Mouse (Mus musculus): ENCODE results near the gene Eif2b1.

Eif2b1 gene

DNA sequence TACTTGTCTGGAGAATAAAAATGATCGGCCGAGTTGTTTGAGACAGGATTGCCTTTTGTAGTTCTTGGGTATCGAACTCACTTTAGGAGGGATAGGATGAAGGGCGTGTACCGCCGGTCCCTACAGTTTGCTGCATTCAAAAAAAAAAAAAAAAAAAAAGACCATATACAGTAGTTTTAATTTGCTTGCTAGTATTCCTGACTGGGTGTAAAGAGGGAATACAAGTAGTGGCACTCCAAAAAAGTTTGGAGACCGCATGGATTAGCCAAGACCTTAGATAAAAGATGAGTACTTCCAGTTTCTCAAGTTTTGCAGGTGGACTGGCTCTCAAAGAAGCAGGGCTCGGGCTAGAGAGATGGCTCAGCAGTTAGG lies 37.3 kb downstream of the Eif2b1 start:
- DNase-seq, result no peak

DNA sequence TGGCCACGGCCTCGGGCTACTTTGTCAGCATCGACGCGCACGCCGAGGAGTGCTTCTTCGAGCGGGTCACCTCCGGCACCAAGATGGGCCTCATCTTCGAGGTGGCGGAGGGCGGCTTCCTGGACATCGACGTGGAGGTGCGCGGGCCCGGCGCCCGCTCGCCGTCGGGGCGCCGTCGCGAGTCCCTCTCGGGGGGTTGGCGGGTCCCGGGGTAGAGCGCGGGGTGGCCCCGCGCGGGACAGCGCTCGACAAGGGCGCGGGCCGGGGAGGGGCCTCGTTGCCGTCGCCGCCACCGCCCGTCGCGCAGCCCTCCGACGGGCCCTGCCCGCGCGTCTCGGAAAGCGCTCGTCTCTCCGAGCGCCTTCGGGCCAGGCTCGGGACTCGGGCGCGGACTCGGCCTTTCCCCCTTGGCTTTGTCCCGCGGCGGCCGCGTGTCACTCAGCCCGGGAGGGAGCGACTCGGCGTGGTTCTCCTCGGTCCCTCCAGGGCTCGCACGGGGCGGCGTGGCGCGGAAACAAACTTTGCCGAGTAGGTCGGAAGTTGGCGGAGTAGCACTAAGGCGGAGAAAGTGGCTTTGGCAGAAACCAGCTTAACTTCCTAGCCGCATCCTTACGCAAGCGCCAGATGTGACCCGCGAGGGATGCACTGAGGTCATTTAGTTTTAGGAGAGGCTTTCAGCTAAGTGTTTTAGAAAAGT lies 37.9 kb downstream of the Eif2b1 start:
- DNase-seq, result peak; percentile 74 to 90

DNA sequence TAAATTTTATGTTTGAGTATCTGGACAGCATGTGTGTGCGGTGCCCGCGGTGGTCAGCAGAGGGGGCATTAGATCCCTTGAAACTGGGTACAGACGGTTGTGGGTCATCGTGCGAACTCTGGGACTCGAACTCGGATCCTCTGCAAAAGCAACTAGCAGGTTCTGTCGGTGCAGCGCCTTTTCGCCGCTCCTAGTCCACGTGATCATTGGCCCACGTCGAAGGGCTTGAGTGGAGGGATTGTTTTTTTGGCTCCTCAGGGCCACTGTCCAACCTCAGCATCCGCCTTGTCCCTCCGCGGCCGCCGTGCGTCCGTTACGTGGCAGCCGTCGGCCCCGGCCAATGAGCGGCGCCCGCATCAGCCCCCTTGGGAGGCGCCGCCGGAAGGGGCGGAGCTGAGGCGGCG lies 38.5 kb downstream of the Eif2b1 start, which contains the start of gene Tmed2:
Tmed2 (plus strand) TSS at position 313 of the 404 bp plus-strand sequence.
- peak; percentile 95 to 99 for DNase-seq

DNA sequence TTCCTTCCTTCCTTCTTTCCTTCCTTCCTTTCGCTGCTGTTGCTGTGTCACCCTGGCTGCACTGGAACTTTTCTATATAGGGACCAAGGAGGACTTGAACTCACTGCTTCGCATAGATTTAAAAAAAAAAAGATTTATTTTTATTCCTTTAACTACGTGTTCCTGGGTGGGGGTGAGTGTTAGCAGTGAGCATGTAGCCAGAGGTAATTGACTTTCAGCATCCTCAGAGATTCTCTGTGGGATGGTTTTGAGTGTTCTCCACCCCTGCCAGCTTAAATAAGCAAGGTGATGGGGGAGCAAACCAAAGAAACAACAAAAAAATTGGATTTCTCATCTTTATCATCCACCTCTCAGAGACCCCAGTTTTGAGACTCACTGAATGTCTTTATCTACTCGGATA lies 39.0 kb downstream of the Eif2b1 start:
- no peak for DNase-seq

DNA sequence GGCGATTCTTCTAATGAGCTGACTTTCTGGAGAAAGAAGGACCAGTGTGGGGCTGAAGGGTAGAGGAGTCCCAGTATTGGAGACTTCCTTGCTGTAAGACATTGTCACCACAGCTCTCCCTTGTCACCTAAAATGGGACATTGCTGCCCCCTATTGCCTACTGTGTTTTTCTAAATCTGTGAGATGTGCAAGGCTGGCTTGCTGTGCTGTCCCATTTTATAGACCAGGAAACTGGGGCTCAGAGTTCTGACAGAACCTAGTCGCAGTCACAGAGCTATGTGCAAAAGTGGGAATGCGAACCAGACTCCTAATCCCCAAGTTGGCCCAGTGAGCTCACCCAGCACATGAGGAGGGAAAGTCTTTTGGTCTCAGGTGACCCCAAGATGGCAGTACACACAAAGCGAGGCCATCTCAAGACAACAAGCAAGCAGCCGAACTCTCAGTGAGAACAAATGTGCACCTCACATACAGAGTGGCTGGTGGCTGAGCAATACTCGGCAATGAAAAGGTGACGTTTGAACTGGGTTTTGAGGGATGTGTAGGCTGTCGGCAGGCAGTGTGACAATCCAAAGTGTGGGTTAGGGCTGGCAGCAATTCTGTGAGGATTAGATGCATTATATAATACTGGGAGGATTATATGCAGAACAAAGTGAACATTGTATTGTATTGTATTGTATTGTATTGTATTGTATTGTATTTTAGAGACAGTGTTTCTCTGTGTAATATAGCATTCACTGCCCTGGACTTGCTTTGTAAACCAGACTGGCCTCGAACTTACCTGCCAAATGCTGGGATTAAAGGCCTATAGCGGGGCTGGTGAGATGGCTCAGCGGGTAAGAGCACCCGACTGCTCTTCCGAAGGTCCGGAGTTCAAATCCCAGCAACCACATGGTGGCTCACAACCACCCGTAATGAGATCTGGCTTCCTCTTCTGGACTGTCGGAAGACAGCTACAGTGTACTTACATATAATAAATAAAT lies 39.8 kb downstream of the Eif2b1 start:
- DNase-seq, result peak; percentile 65 to 85

DNA sequence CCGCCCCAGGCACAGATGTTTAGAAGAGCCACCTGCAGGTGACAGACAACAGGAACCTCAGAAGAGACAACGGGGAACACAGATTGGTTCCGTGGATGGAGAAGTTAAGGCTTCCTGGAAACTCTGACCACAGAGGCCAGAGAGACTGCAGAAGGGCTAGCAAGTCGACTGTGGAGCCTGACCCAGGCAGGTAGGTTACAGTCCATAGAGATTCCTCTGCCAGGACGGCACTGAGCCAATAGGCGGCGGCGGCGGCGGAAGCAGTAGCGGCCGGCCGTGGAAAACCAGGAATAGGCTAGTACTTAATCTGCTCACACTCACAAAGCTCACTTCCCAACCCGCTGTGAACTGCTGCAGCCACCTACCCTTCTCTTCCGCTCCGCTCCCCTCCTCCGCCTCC lies 42.2 kb downstream of the Eif2b1 start:
- DNase-seq, result peak; percentile 83 to 92

DNA sequence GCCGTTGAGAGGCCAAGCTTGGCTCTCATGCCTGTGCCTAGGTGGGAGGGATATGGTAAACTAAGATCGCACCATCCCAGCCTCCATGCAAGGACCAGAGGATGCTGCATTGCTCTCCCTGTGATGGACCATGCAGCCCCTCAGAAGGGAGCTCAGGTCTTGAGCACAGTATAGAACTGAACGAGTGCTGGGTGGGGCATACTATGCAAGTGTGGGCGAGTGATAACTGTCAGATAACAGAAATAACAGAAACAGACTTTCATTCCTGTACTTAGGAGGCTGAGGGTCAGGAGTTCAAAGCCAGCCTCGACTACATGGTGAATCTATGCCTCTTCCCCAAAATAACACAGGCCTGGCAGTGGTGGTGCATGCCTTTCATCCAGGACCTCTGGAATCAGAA lies 43.9 kb downstream of the Eif2b1 start:
- DNase-seq, result no peak

DNA sequence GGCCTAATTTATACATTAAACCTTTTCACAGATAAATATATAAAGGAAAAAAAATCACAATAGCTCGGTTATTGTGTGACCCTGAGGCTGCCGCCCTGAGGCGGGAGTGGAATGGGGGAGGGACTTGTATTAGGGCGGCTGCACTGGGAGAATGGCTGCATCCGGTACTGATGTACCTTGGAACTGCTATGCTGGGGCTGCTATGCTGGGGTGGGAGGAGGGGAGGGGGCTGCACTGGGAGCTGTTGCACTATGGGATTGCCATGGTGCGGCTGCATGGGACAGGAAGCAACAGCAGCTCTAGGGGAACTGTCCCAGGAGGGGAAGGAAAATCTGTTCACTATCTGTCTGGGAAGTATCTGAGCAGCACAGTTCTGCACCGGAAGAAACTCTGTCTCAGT lies 46.5 kb downstream of the Eif2b1 start:
- peak in 1 of 2 experiments; percentile 63 for DNase-seq

DNA sequence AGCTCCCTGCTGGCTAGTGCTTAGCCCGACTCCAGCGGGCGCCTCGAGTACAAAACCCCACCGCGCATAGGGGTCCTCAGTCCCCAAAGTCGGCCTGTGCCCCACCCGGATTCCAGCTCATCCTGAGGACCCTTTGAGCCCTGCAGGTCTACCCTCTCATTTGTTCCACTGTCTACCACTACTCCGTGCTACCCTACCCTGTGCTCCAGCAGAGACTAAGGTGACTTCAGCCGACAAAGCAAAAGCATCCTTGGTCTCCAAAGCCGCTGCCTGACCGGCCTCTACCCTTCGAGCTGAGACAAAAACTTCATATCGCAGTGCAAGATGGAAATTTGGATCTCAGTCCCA lies 47.4 kb downstream of the Eif2b1 start:
- DNase-seq, result no peak

DNA sequence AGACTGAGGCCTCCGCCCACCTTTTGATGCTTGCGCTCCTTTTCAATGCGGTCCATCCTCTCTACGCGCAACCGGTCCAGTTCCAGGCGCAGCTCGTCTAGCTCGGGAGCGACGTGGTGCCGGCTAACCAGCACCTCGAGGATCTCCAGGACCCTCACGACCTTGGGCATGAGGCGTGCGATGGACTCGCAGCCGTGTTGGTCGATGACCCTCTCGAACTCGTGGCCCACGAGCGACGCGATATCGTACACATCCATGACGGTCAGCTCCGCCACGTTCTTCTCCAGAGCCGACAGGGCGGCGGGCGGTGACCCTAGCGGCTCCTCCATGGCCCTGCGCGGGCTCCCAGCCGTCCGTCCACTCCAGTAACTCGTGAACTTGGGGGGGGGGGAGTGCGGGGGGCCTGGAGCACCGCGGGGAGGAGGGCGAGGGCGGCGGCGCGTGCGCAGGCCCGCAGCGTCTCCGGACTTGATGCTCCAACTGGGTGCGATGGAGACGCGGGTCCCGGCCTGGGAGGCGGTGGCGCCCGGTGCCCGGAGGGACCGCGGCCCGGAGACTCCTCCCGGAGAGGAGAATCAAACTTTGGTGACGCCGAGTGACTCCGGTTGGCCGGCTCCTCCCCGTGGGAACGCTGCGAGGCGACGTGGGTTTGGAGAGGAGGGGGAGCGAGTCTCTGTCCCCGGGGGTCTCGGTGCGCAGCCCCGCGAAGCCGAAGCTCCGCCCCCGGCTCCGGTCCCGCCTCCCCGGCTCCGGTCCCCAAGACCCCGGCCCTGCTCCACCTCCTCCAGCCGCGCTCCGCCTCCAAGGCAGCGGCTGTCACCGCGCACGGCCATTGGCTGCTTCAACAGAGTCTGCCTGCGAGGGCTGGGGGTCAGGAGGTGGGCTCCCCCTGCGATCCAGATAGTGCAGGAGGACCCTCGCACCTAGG lies 48.0 kb downstream of the Eif2b1 start, which contains the start of gene Rilpl1:
Rilpl1 (minus strand) TSS at position 737 of the 928 bp plus-strand sequence.
- peak; percentile 84 to 94 for DNase-seq

DNA sequence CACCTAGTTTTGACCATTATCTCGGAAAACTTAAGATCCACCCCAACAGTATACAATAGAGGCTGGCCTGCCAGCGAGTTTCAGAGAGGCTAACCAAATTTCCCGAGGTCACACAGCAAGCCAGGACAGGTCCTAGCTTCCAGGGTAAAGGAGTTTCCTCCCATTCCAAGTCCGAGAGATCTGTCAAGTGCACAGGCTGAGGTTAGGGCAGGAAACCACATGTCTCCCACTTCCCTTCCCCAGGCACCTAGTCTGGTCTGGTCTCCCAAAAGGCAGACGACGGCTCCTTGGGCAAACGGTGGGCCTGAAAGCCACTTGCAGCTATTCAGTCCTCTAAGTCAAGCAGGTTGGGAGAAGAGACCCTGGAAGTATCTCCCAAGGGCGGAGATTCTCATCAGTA lies 49.2 kb downstream of the Eif2b1 start:
- DNase-seq, result peak in 1 of 2 experiments; percentile 34

DNA sequence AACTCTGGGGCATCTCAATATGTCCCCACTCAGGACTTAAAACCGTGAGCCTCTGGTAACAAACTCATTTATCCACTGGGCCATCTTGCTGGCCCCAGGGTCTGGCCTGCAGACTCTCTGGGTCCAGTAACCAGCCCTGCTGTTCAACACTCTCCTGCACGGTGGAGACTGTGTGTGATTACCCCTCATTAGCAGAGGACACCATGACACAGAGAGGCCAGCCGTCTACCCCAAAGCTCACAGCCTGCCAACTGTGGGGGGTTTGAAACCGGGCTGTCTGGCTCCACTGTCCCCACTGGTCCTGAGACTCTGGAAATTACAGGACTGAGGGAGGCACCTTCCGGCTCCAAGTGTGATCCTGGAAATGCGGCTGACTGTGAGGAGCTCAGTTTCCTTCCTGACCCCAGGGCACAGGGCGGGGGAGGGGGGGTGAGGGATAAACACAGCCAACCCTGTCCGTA lies 49.7 kb downstream of the Eif2b1 start:
- DNase-seq, result peak; percentile 59 to 78

DNA sequence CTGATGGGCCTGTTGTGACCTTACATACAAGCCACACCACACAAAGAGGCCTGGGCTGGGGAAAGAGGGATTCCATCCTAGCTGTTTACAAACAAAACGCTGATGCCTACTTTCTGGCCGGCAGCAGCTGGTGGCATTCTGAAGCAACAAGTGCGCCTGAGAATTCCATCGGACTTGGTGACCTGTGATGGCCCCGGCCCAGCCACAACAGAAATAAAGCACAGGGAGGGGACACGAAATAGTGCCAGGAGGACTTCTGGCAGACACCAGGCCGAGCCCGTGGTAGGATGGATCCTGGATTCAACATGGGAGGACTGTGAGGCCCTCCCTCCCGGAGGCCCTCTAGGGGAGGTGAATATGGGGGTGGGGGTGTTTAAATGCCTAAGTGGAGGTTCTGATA lies 50.1 kb downstream of the Eif2b1 start:
- peak; percentile 36 to 58 for DNase-seq

DNA sequence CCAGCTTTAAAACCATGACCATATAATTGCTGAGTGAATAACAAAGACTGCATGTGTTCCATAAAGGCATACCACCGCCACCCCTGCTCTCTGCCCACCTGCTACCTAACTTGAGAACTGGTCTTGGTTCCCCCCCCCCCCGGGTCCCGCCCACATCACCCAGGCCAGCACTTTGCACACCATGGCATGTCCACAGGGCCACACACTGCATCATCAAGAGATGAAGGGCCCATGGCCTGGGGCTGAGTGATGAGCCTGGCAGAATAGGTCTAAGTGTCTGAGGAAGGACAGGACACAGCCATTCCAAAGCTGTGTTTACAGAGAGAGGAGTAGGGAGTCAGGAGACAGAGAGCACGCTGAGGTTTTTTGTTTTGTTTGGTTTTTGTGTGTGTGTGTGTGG lies 50.6 kb downstream of the Eif2b1 start:
- DNase-seq, result no peak

DNA sequence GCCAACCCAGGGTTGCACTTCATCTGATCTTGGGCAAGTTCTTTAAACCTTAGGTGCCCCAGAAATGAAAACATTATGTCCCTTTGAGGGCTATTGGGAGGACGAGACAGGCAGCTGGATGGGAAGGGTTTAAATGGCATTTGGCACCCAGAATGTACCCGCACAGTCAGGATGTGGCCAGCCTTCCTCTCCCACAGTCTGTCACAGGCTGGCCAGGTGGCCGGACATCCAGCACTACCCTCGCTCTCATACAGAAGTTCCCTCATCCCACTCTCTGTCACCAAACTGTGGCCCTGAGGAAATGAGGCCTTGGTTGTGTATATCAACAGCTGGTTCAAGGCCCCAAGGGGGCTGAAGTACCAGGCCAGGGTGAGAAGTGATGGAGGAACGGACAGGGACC lies 54.0 kb downstream of the Eif2b1 start:
- no peak for DNase-seq

DNA sequence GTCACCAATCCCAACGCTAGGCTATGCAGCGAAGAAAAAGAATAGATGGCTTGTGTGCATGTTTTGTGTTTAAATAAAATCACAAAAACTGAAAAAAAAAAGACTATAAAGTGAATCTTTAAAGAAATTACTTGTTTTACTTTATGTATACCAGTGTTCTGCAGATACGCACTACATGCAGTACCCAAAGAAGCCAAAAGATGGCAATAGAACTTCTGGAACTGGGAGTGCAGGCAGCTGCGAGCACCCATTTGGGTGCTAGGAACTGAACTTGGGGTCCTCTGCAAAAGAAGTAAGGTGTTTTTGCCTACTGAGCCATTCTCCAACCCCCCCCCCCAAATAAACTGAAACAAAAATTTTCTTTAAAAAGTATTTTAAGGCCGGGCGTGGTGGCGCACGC lies 55.9 kb downstream of the Eif2b1 start:
- no peak for DNase-seq

DNA sequence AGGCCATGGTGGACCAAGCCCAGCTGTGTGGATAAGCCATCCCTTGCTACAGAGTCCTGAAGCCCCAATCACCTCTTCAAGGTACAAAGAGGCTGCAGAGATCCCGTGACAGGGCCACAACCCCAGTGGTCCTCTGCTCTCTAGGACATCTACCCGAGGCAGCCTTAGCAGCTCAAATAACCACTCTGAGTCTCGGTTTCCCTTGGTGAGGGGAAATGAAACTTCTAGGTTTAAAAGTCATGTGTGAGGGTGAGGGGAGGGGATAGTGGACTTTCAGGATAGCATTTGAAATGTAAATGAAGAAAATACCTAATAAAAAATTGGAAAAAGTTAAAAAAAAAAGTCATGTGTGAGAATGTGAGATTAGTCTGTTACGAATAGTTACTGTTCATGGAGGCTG lies 57.3 kb downstream of the Eif2b1 start:
- no peak for DNase-seq

Data from kidney, postnatal 25 days (tissue).